Mouse (Mus musculus) bone marrow, adult 2 months (tissue): ENCODE measurements at regions not wholly inside any gene's neighbourhood (a gene's known extent, or its start where the extent isn't known, plus 50 kb on each side); places are given as distances from the start of the nearest gene placed in this dataset.

Experiments
- CTCF ChIP-seq: fragments of 200-500 bp; IDR thresholded peaks from 2 replicates; pipeline ENCODE4 v1.5.1; 2011; ENCODE audit warnings: low read length, control low read depth; ENCODE audit not compliant: control insufficient read depth, insufficient read depth
- POLR2A ChIP-seq: fragments of 200-500 bp; IDR thresholded peaks from 2 replicates; pipeline ENCODE4 v1.6.1; 2011; ENCODE audit warnings: low read depth, mild to moderate bottlenecking, control low read depth, low read length, borderline replicate concordance; ENCODE audit not compliant: control insufficient read depth

GRCm38 (mm10) chr19:59587303-59587702, 129.1 kb downstream of the Emx2 start:
- TF ChIP-seq CTCF: no peak
- no peak for TF ChIP-seq POLR2A
